Mouse (Mus musculus) E14TG2a.4 (cell line): Measurements from ENCODE around the gene Mgmt.

ENCODE experiments used
- H3K27me3 ChIP-seq: 2 replicates; pipeline ENCODE4 v1.6.1; 2014; ENCODE audit warnings: low read length, control low read depth; ENCODE audit not compliant: insufficient read depth
- H3K36me3 ChIP-seq: 2 replicates; pipeline ENCODE4 v1.6.1; 2014; ENCODE audit warnings: low read length, control low read depth; ENCODE audit not compliant: insufficient read depth
- H3K4me1 ChIP-seq: replicated peaks from 2 replicates; pipeline ENCODE4 v1.6.1; 2014; ENCODE audit warnings: low read depth, low read length, control low read depth
- H3K4me3 ChIP-seq: replicated peaks from 2 replicates; pipeline ENCODE4 v1.5.1; 2014; ENCODE audit warnings: mild to moderate bottlenecking, low read length
- H3K9me3 ChIP-seq: 2 replicates; pipeline ENCODE4 v1.6.1; 2014; ENCODE audit warnings: low read length, control low read depth
- CTCF ChIP-seq: conservative IDR thresholded peaks from 2 replicates; pipeline ENCODE4 v1.5.1; 2014; ENCODE audit warnings: low read length
- NANOG ChIP-seq: IDR thresholded peaks from 2 replicates; pipeline ENCODE4 v1.6.1; 2014; ENCODE audit warnings: borderline replicate concordance, low read length, mixed read lengths
- POU5F1 ChIP-seq: IDR thresholded peaks from 2 replicates; pipeline ENCODE4 v1.6.1; 2014; ENCODE audit warnings: low read length, borderline replicate concordance

Mgmt gene

GRCm38 (mm10) chr7:136894106-136894986 is at the start of gene Mgmt:
Mgmt (plus strand) TSS chr7:136894614.
- Histone ChIP-seq H3K36me3 (peaks cover 4% of the 10 kb centered on the region; the same call in 1 of the 2 replicates), H3K4me3 (peak within 1 kb of the TSS; percentile 82), H3K9me3 (no peaks in the 10 kb centered on the region), H3K27me3 (no peaks in the 10 kb centered on the region; the same call in 1 of the 2 replicates), H3K4me1 (peaks cover 33% of the 10 kb centered on the region)
- TF ChIP-seq NANOG (no peak), CTCF (no peak), POU5F1 (no peak)

GRCm38 (mm10) chr7:136844835-136845234 is 49.6 kb upstream of the Mgmt start:
- Histone ChIP-seq H3K4me3 (no peak overlapping the region), H3K4me1 (peaks cover 28% of the 10 kb centered on the region), H3K27me3 (peaks cover 44% of the 10 kb centered on the region), H3K36me3 (no peaks in the 10 kb centered on the region), H3K9me3 (no peaks in the 10 kb centered on the region)
- no peak for TF ChIP-seq POU5F1

- Histone ChIP-seq H3K4me1 (peaks cover 28% of the 10 kb centered on the region), H3K9me3 (no peaks in the 10 kb centered on the region), H3K36me3 (no peaks in the 10 kb centered on the region), H3K27me3 (peaks cover 49% of the 10 kb centered on the region), H3K4me3 (no peak overlapping the region)
- no peak for TF ChIP-seq CTCF
- TF ChIP-seq POU5F1: no peak
- TF ChIP-seq NANOG: no peak
Measured at GRCm38 (mm10) chr7:136845321-136845720, 49.1 kb upstream of the Mgmt start.

- no peaks in the 10 kb centered on the region for H3K36me3 ChIP-seq
- peaks cover 51% of the 10 kb centered on the region for H3K27me3 ChIP-seq
Measured at GRCm38 (mm10) chr7:136846086-136846620, 48.3 kb upstream of the Mgmt start.

GRCm38 (mm10) chr7:136847601-136848000 is 46.8 kb upstream of the Mgmt start:
- peaks cover 53% of the 10 kb centered on the region for H3K27me3 ChIP-seq
- TF ChIP-seq CTCF: no peak
- TF ChIP-seq POU5F1: no peak
- TF ChIP-seq NANOG: no peak
- no peaks in the 10 kb centered on the region for H3K9me3 ChIP-seq
- peaks cover 28% of the 10 kb centered on the region for H3K4me1 ChIP-seq
- H3K36me3 ChIP-seq: no peaks in the 10 kb centered on the region
- H3K4me3 ChIP-seq: no peak overlapping the region

More at GRCm38 (mm10) chr7:136846086-136846620, 48.3 kb upstream of the Mgmt start:
- no peaks in the 10 kb centered on the region for H3K9me3 ChIP-seq
- H3K4me3 ChIP-seq: no peak overlapping the region
- H3K4me1 ChIP-seq: peaks cover 28% of the 10 kb centered on the region
- TF ChIP-seq CTCF (no peak), POU5F1 (no peak), NANOG (peak; percentile 86)

GRCm38 (mm10) chr7:136848761-136849160 is 45.7 kb upstream of the Mgmt start:
- Histone ChIP-seq H3K4me1 (peaks cover 28% of the 10 kb centered on the region), H3K36me3 (no peaks in the 10 kb centered on the region), H3K9me3 (no peaks in the 10 kb centered on the region), H3K27me3 (peaks cover 45% of the 10 kb centered on the region), H3K4me3 (no peak overlapping the region)
- no peak for TF ChIP-seq NANOG
- no peak for TF ChIP-seq POU5F1
- TF ChIP-seq CTCF: no peak

- H3K36me3 ChIP-seq: no peaks in the 10 kb centered on the region
- no peaks in the 10 kb centered on the region for H3K9me3 ChIP-seq
- TF ChIP-seq POU5F1 (no peak), CTCF (no peak), NANOG (no peak)
Measured at GRCm38 (mm10) chr7:136849811-136850210, 44.6 kb upstream of the Mgmt start.

GRCm38 (mm10) chr7:136850339-136850738 is 44.1 kb upstream of the Mgmt start:
- no peak for TF ChIP-seq POU5F1
- no peak for TF ChIP-seq NANOG
- no peak for TF ChIP-seq CTCF
- Histone ChIP-seq H3K9me3 (no peaks in the 10 kb centered on the region), H3K4me3 (no peak overlapping the region), H3K4me1 (peaks cover 16% of the 10 kb centered on the region), H3K27me3 (peaks cover 38% of the 10 kb centered on the region), H3K36me3 (no peaks in the 10 kb centered on the region)

More at GRCm38 (mm10) chr7:136849811-136850210, 44.6 kb upstream of the Mgmt start:
- H3K4me3 ChIP-seq: no peak overlapping the region
- peaks cover 22% of the 10 kb centered on the region for H3K4me1 ChIP-seq
- H3K27me3 ChIP-seq: peaks cover 39% of the 10 kb centered on the region
